Mouse (Mus musculus): ENCODE measurements around the gene Lsm4.

Gene Lsm4

GRCm38 (mm10) chr8:70649324-70649723 lies 23.7 kb upstream of the Lsm4 start:
- DNase-seq (ENCODE audit: low spot score in 2 of 2): peak; percentile 56 to 63

GRCm38 (mm10) chr8:70650351-70650750 lies 22.7 kb upstream of the Lsm4 start:
- DNase-seq (ENCODE audit: low spot score in 2 of 2): no peak

GRCm38 (mm10) chr8:70653226-70653625 lies 19.8 kb upstream of the Lsm4 start:
- no peak for DNase-seq (ENCODE audit: low spot score in 2 of 2)

GRCm38 (mm10) chr8:70654121-70654520 lies 18.9 kb upstream of the Lsm4 start:
- no peak for DNase-seq (ENCODE audit: low spot score in 2 of 2)

GRCm38 (mm10) chr8:70655469-70655868 lies 17.6 kb upstream of the Lsm4 start:
- no peak for DNase-seq (ENCODE audit: low spot score in 2 of 2)

GRCm38 (mm10) chr8:70656193-70656790 lies 16.8 kb upstream of the Lsm4 start:
- DNase-seq (ENCODE audit: low spot score in 2 of 2): no peak

GRCm38 (mm10) chr8:70657214-70657613 lies 15.8 kb upstream of the Lsm4 start:
- DNase-seq (ENCODE audit: low spot score in 2 of 2): no peak

- no peak for DNase-seq (ENCODE audit: low spot score in 2 of 2)
These were observed 15.3 kb upstream of the Lsm4 start for GRCm38 (mm10) chr8:70657739-70658138.

GRCm38 (mm10) chr8:70658897-70659603 lies 14.0 kb upstream of the Lsm4 start:
- DNase-seq (ENCODE audit: low spot score in 2 of 2): no peak

GRCm38 (mm10) chr8:70659604-70660272 lies 13.3 kb upstream of the Lsm4 start:
- DNase-seq (ENCODE audit: low spot score in 2 of 2): peak; percentile 76 to 80

- no peak for DNase-seq (ENCODE audit: low spot score in 2 of 2)
These were observed 12.7 kb upstream of the Lsm4 start, which contains the start of gene Pgpep1 for GRCm38 (mm10) chr8:70660273-70660725. Gene Pgpep1, minus strand, starts transcription at chr8:70660388.

- DNase-seq (ENCODE audit: low spot score in 2 of 2): no peak
These were observed 9.4 kb upstream of the Lsm4 start for GRCm38 (mm10) chr8:70663691-70664090.

GRCm38 (mm10) chr8:70664631-70665030 lies 8.4 kb upstream of the Lsm4 start:
- DNase-seq (ENCODE audit: low spot score in 2 of 2): no peak

GRCm38 (mm10) chr8:70665599-70665998 lies 7.4 kb upstream of the Lsm4 start:
- DNase-seq (ENCODE audit: low spot score in 2 of 2): no peak

- peak in 1 of 2 experiments; percentile 56 for DNase-seq (ENCODE audit: low spot score in 2 of 2)
These were observed 6.0 kb upstream of the Lsm4 start for GRCm38 (mm10) chr8:70667071-70667470.

- DNase-seq (ENCODE audit: low spot score in 2 of 2): no peak
These were observed 1.3 kb upstream of the Lsm4 start for GRCm38 (mm10) chr8:70671615-70672324.

GRCm38 (mm10) chr8:70672325-70673078 lies 546 bp upstream of the Lsm4 start:
- DNase-seq (ENCODE audit: low spot score in 2 of 2): no peak

GRCm38 (mm10) chr8:70674109-70674508 lies 1.1 kb downstream of the Lsm4 start:
- no peak for DNase-seq (ENCODE audit: low spot score in 2 of 2)

- DNase-seq (ENCODE audit: low spot score in 2 of 2): no peak
These were observed 1.7 kb downstream of the Lsm4 start for GRCm38 (mm10) chr8:70674716-70675115.

- no peak for DNase-seq (ENCODE audit: low spot score in 2 of 2)
These were observed 2.3 kb downstream of the Lsm4 start for GRCm38 (mm10) chr8:70675336-70675735.

GRCm38 (mm10) chr8:70677451-70678080 lies 4.5 kb downstream of the Lsm4 start:
- DNase-seq (ENCODE audit: low spot score in 2 of 2): no peak

Data from frontal cortex, postnatal 10 days (tissue).